Mouse (Mus musculus) gastrocnemius, postnatal 10 days (tissue): ENCODE measurements around the gene Glis1. TPM values are rescaled to one million over a fixed set of nuclear protein-coding genes. Genes with fewer than 3 reads are reported as not detected.

Experiments
- DNase-seq: peaks from one replicate; pipeline ENCODE4 v3.0.0; 2021; ENCODE audit warnings: mixed read lengths
- microRNA-seq, 2 experiments: library from miRNA; unstranded; fragments of <30 nt; microRNA quantifications; one replicate each; pipeline ENCODE4 v1.2.0; 2021
- total RNA-seq, 2 experiments: library from RNA; stranded (reverse); gene quantifications; 2 replicates each; pipeline ENCODE4 v1.2.3; 2021

Gene Glis1
- total RNA-seq, 2 experiments from 2014 or later, result 0.93 to 1.4 TPM

GRCm38 (mm10) chr4:107684130-107684529, 249.7 kb downstream of the Glis1 start, which contains the start of gene Dmrtb1:
Dmrtb1 (minus strand) TSS chr4:107684230.
- no peak for DNase-seq

Small RNA genes lying within 50 kb of the gene (microRNA-seq; reads per million reads assigned to microRNA genes)
- 0 reads per million in 2 experiments for gene Gm24804

Other genes starting within 250 kb of the Glis1 start
- gene Ldlrad1, start 225.4 kb upstream of the Glis1 start, total RNA-seq, result not detected
- 10 to 100 TPM; 16.4 to 17.6 TPM for gene Lrrc42, start 181.1 kb upstream of the Glis1 start, total RNA-seq
- gene Hspb11, start 181.0 kb upstream of the Glis1 start, total RNA-seq, result 10 to 100 TPM; 21.7 to 26.0 TPM
- under 1 TPM in 1 of 2 experiments, not detected in 1; 0.33 TPM for gene Dio1, start 127.4 kb upstream of the Glis1 start, total RNA-seq
- 10 to 100 TPM; 14.8 to 17.8 TPM for gene Yipf1, start 120.2 kb upstream of the Glis1 start, total RNA-seq
- 1 to 10 TPM; 8.0 to 8.4 TPM for gene Ndc1, start 66.8 kb upstream of the Glis1 start, total RNA-seq
- not detected for gene Dmrtb1, start 249.6 kb downstream of the Glis1 start, total RNA-seq